Mouse (Mus musculus) lung, embryonic 14.5 days (tissue): Measurements from ENCODE around the gene Lingo2. TPM values are rescaled to one million over a fixed set of nuclear protein-coding genes. Genes with fewer than 3 reads are reported as not detected.

ENCODE experiments used
- ATAC-seq: fragments of 200-750 bp; cut with Nextera tagmentation; 2 replicates; pipeline ENCODE4 v1.8.0; 2017; ENCODE audit warnings: mild to moderate bottlenecking, moderate TSS enrichment, moderate library complexity; ENCODE audit not compliant: insufficient read depth
- DNase-seq: peaks from one replicate; pipeline ENCODE4 v3.0.0-alpha.2; 2015
- H3K27ac ChIP-seq: fragments of 300-500 bp; sonication (generic); 2 replicates; pipeline ENCODE4 v1.5.1; 2014; ENCODE audit warnings: low read depth, mild to moderate bottlenecking, moderate library complexity
- H3K27me3 ChIP-seq: fragments of 300-500 bp; sonication (generic); 2 replicates; pipeline ENCODE4 v1.6.1; 2014; ENCODE audit warnings: low read length, control low read depth; ENCODE audit not compliant: insufficient read depth
- H3K36me3 ChIP-seq: fragments of 300-500 bp; sonication (generic); 2 replicates; pipeline ENCODE4 v1.6.1; 2014; ENCODE audit warnings: control low read depth; ENCODE audit not compliant: insufficient read depth
- H3K4me1 ChIP-seq: fragments of 300-500 bp; sonication (generic); 2 replicates; pipeline ENCODE4 v1.6.1; 2014; ENCODE audit warnings: antibody characterized with exemption, control low read depth; ENCODE audit not compliant: insufficient read depth
- H3K4me2 ChIP-seq: fragments of 300-500 bp; sonication (generic); 2 replicates; pipeline ENCODE4 v1.6.1; 2014; ENCODE audit warnings: mild to moderate bottlenecking
- H3K4me3 ChIP-seq: fragments of 300-500 bp; sonication (generic); 2 replicates; pipeline ENCODE4 v1.5.1; 2014; ENCODE audit warnings: low read depth, low read length
- H3K9ac ChIP-seq: fragments of 300-500 bp; sonication (generic); 2 replicates; pipeline ENCODE4 v1.6.1; 2014
- H3K9me3 ChIP-seq: fragments of 300-500 bp; sonication (generic); 2 replicates; pipeline ENCODE4 v1.6.1; 2016; ENCODE audit warnings: low read depth, low read length, control low read depth
- CTCF ChIP-seq: IDR thresholded peaks from 2 replicates; pipeline ENCODE4 v1.5.1; 2016; ENCODE audit warnings: antibody characterized with exemption, low read depth
- WGBS: fragments of 180-500 bp; shearing (Covaris S2); extraction: QIAGEN DNeasy Blood & Tissue Kit; methylation state at CpG from one replicate; pipeline ENCODE4 v1.1.7; 2014; 5-methylcytosine and 5-hydroxymethylcytosine counted together
- polyA plus RNA-seq: library from polyadenylated mRNA; unstranded; fragments of >200 nt; fragmentation: Nextera tagmentation; extraction: Ambion mirVana; gene quantifications from 2 replicates; pipeline ENCODE4 v1.2.1, GENCODE M21; 2014

Gene Lingo2
- polyA plus RNA-seq, 1 experiment from 2014 or later = 0.16 TPM

GRCm38 (mm10) chr4:36288813-36289700, 662.5 kb downstream of the Lingo2 start:
- peak overlapping the region; percentile 22 for H3K4me3 ChIP-seq
- 15% methylated on average over 17 of the region's 17 CpGs for WGBS
- H3K36me3 ChIP-seq = no peaks in the 10 kb centered on the region
- H3K4me1 ChIP-seq = no peaks in the 10 kb centered on the region
- no peak overlapping the region for H3K27ac ChIP-seq
- H3K9me3 ChIP-seq = no peaks in the 10 kb centered on the region
- H3K4me2 ChIP-seq = peak overlapping the region; percentile 60
- no peak overlapping the region for H3K9ac ChIP-seq
- ATAC-seq (peak; percentile 97), DNase-seq (peak; percentile 83)
- TF ChIP-seq CTCF = peak; percentile 76
- H3K27me3 ChIP-seq = no peaks in the 10 kb centered on the region

- no peak for TF ChIP-seq CTCF
- DNase-seq (no peak), ATAC-seq (no peak)
- Histone ChIP-seq H3K36me3 (no peaks in the 10 kb centered on the region), H3K27ac (no peak overlapping the region), H3K9me3 (no peaks in the 10 kb centered on the region), H3K4me1 (no peaks in the 10 kb centered on the region), H3K27me3 (no peaks in the 10 kb centered on the region), H3K4me2 (no peak overlapping the region), H3K9ac (no peak overlapping the region), H3K4me3 (no peak overlapping the region)
- 75% methylated on average over 2 of the region's 2 CpGs for WGBS
These were observed 688.9 kb downstream of the Lingo2 start for GRCm38 (mm10) chr4:36262436-36263169.

GRCm38 (mm10) chr4:36186231-36186922, 765.2 kb downstream of the Lingo2 start:
- WGBS = 22% methylated on average over 7 of the region's 7 CpGs
- H3K4me2 ChIP-seq = peak overlapping the region; percentile 12; the same call in 1 of the 2 replicates
- H3K4me3 ChIP-seq = no peak overlapping the region
- H3K36me3 ChIP-seq = no peaks in the 10 kb centered on the region
- H3K27me3 ChIP-seq = no peaks in the 10 kb centered on the region
- peak; percentile 86 for DNase-seq
- H3K27ac ChIP-seq = no peak overlapping the region
- peak; percentile 56; the same call in 1 of the 2 replicates for ATAC-seq
- no peaks in the 10 kb centered on the region for H3K4me1 ChIP-seq
- TF ChIP-seq CTCF = no peak
- no peaks in the 10 kb centered on the region for H3K9me3 ChIP-seq
- H3K9ac ChIP-seq = no peak overlapping the region

- DNase-seq (peak; percentile 12), ATAC-seq (no peak)
- H3K9ac ChIP-seq = no peak overlapping the region
- no peaks in the 10 kb centered on the region for H3K36me3 ChIP-seq
- H3K9me3 ChIP-seq = no peaks in the 10 kb centered on the region
- no peak overlapping the region for H3K27ac ChIP-seq
- H3K4me2 ChIP-seq = no peak overlapping the region
- WGBS = 42% methylated on average over 4 of the region's 4 CpGs
- H3K4me3 ChIP-seq = no peak overlapping the region
- H3K4me1 ChIP-seq = no peaks in the 10 kb centered on the region
- TF ChIP-seq CTCF = no peak
- H3K27me3 ChIP-seq = no peaks in the 10 kb centered on the region
These were observed 767.9 kb downstream of the Lingo2 start for GRCm38 (mm10) chr4:36183643-36184042.

- no peak overlapping the region for H3K4me2 ChIP-seq
- H3K9ac ChIP-seq = no peak overlapping the region
- WGBS = 50% methylated on average over 1 of the region's 1 CpGs
- TF ChIP-seq CTCF = no peak
- no peaks in the 10 kb centered on the region for H3K27me3 ChIP-seq
- no peaks in the 10 kb centered on the region for H3K36me3 ChIP-seq
- H3K4me1 ChIP-seq = no peaks in the 10 kb centered on the region
- H3K9me3 ChIP-seq = no peaks in the 10 kb centered on the region
- no peak for ATAC-seq
- H3K4me3 ChIP-seq = no peak overlapping the region
- no peak overlapping the region for H3K27ac ChIP-seq
- DNase-seq = no peak
These were observed 781.4 kb downstream of the Lingo2 start for GRCm38 (mm10) chr4:36170099-36170498.

GRCm38 (mm10) chr4:36131341-36131740, 820.2 kb downstream of the Lingo2 start:
- no peaks in the 10 kb centered on the region for H3K9me3 ChIP-seq
- H3K36me3 ChIP-seq = no peaks in the 10 kb centered on the region
- TF ChIP-seq CTCF = no peak
- no peak overlapping the region for H3K4me2 ChIP-seq
- no peak overlapping the region for H3K27ac ChIP-seq
- DNase-seq (no peak), ATAC-seq (no peak)
- no peak overlapping the region for H3K9ac ChIP-seq
- H3K4me1 ChIP-seq = no peaks in the 10 kb centered on the region
- no peaks in the 10 kb centered on the region for H3K27me3 ChIP-seq
- H3K4me3 ChIP-seq = no peak overlapping the region

- Histone ChIP-seq H3K4me2 (no peak overlapping the region), H3K9ac (no peak overlapping the region), H3K4me1 (no peaks in the 10 kb centered on the region), H3K36me3 (no peaks in the 10 kb centered on the region), H3K4me3 (no peak overlapping the region), H3K27me3 (no peaks in the 10 kb centered on the region), H3K9me3 (no peaks in the 10 kb centered on the region), H3K27ac (no peak overlapping the region)
- DNase-seq = no peak
- no peak for TF ChIP-seq CTCF
- no peak for ATAC-seq
- 84% methylated on average over 4 of the region's 4 CpGs for WGBS
These were observed 856.1 kb downstream of the Lingo2 start for GRCm38 (mm10) chr4:36095482-36095881.
